Mouse (Mus musculus): ENCODE results near the gene Sos1. TPM values are rescaled to one million over a fixed set of nuclear protein-coding genes. Genes with fewer than 3 reads are reported as not detected.

The Sos1 gene
- polyA plus RNA-seq, 1 experiment from 2014 or later: 3.9 TPM

GRCm38 (mm10) chr17:80360245-80360644 lies 120.0 kb downstream of the Sos1 start:
- Histone ChIP-seq H3K27me3 (replicated peaks; ENCODE audit: control insufficient read depth, insufficient read depth, low read length) (no peaks in the 10 kb centered on the region), H3K4me3 (ENCODE audit: low read depth, low read length) (no peak overlapping the region), H3K36me3 (ENCODE audit: control insufficient read depth, insufficient read depth) (no peaks in the 10 kb centered on the region), H3K9ac (ENCODE audit: low read depth, low read length) (no peak overlapping the region), H3K9me3 (ENCODE audit: control insufficient read depth) (no peaks in the 10 kb centered on the region), H3K27ac (ENCODE audit: low read depth, low read length) (no peak overlapping the region), H3K4me2 (replicated peaks; ENCODE audit: low read depth) (no peak overlapping the region), H3K4me1 (replicated peaks; ENCODE audit: control insufficient read depth, insufficient read depth, low read length) (no peaks in the 10 kb centered on the region)
- WGBS: 76% methylated on average over 8 of the region's 8 CpGs
- no peak for TF ChIP-seq CTCF (IDR thresholded peaks at IDR 0.05; ENCODE audit: low read depth)
- no peak for ATAC-seq

GRCm38 (mm10) chr17:80347234-80347633 lies 133.0 kb downstream of the Sos1 start:
- H3K4me1 ChIP-seq (replicated peaks; ENCODE audit: control insufficient read depth, insufficient read depth, low read length): no peaks in the 10 kb centered on the region
- no peak overlapping the region for H3K27ac ChIP-seq (ENCODE audit: low read depth, low read length)
- ATAC-seq: no peak
- TF ChIP-seq CTCF (IDR thresholded peaks at IDR 0.05; ENCODE audit: low read depth): no peak
- no peak overlapping the region for H3K4me3 ChIP-seq (ENCODE audit: low read depth, low read length)
- H3K9me3 ChIP-seq (ENCODE audit: control insufficient read depth): no peaks in the 10 kb centered on the region
- H3K9ac ChIP-seq (ENCODE audit: low read depth, low read length): no peak overlapping the region
- 46% methylated on average over 6 of the region's 6 CpGs for WGBS
- H3K36me3 ChIP-seq (ENCODE audit: control insufficient read depth, insufficient read depth): no peaks in the 10 kb centered on the region
- H3K4me2 ChIP-seq (replicated peaks; ENCODE audit: low read depth): no peak overlapping the region
- no peaks in the 10 kb centered on the region for H3K27me3 ChIP-seq (replicated peaks; ENCODE audit: control insufficient read depth, insufficient read depth, low read length)

GRCm38 (mm10) chr17:80346591-80347125 lies 133.6 kb downstream of the Sos1 start:
- TF ChIP-seq CTCF (IDR thresholded peaks at IDR 0.05; ENCODE audit: low read depth): no peak
- no peak for ATAC-seq
- 66% methylated on average over 11 of the region's 11 CpGs for WGBS

GRCm38 (mm10) chr17:80345277-80345676 lies 135.0 kb downstream of the Sos1 start:
- Histone ChIP-seq H3K27ac (ENCODE audit: low read depth, low read length) (no peak overlapping the region), H3K4me1 (replicated peaks; ENCODE audit: control insufficient read depth, insufficient read depth, low read length) (no peaks in the 10 kb centered on the region), H3K27me3 (replicated peaks; ENCODE audit: control insufficient read depth, insufficient read depth, low read length) (no peaks in the 10 kb centered on the region), H3K4me3 (ENCODE audit: low read depth, low read length) (no peak overlapping the region), H3K36me3 (ENCODE audit: control insufficient read depth, insufficient read depth) (no peaks in the 10 kb centered on the region), H3K4me2 (replicated peaks; ENCODE audit: low read depth) (no peak overlapping the region), H3K9ac (ENCODE audit: low read depth, low read length) (no peak overlapping the region), H3K9me3 (ENCODE audit: control insufficient read depth) (no peaks in the 10 kb centered on the region)
- WGBS: 77% methylated on average over 4 of the region's 4 CpGs
- TF ChIP-seq CTCF (IDR thresholded peaks at IDR 0.05; ENCODE audit: low read depth): peak; percentile 59
- ATAC-seq: no peak

More at GRCm38 (mm10) chr17:80346591-80347125, 133.6 kb downstream of the Sos1 start:
- Histone ChIP-seq H3K4me3 (ENCODE audit: low read depth, low read length) (no peak overlapping the region), H3K9ac (ENCODE audit: low read depth, low read length) (no peak overlapping the region), H3K27ac (ENCODE audit: low read depth, low read length) (no peak overlapping the region), H3K9me3 (ENCODE audit: control insufficient read depth) (no peaks in the 10 kb centered on the region), H3K4me2 (replicated peaks; ENCODE audit: low read depth) (no peak overlapping the region), H3K36me3 (ENCODE audit: control insufficient read depth, insufficient read depth) (no peaks in the 10 kb centered on the region), H3K27me3 (replicated peaks; ENCODE audit: control insufficient read depth, insufficient read depth, low read length) (no peaks in the 10 kb centered on the region), H3K4me1 (replicated peaks; ENCODE audit: control insufficient read depth, insufficient read depth, low read length) (no peaks in the 10 kb centered on the region)

Other genes with a start within 250 kb of the Sos1 start
- gene Morn2, start 190.2 kb downstream of the Sos1 start, polyA plus RNA-seq (2015; fragmentation: Nextera tagmentation; extraction: Ambion mirVana): 9.0 and 12.7 TPM in 2 replicates
- 3.2 and 3.4 TPM in 2 replicates for gene Dhx57, start 190.0 kb downstream of the Sos1 start, polyA plus RNA-seq (2015; fragmentation: Nextera tagmentation; extraction: Ambion mirVana)
- gene Arhgef33, start 173.0 kb downstream of the Sos1 start, polyA plus RNA-seq (2015; fragmentation: Nextera tagmentation; extraction: Ambion mirVana): 1.3 and 1.5 TPM in 2 replicates
- gene Gm10190, start 106.9 kb downstream of the Sos1 start, polyA plus RNA-seq (2015; fragmentation: Nextera tagmentation; extraction: Ambion mirVana): 0.73 and 1.6 TPM in 2 replicates
- gene Cdkl4, start 97.4 kb upstream of the Sos1 start, polyA plus RNA-seq (2015; fragmentation: Nextera tagmentation; extraction: Ambion mirVana): 0.09 and 0.12 TPM in 2 replicates
- gene Map4k3, start 248.0 kb upstream of the Sos1 start, polyA plus RNA-seq (2015; fragmentation: Nextera tagmentation; extraction: Ambion mirVana): 13.5 and 13.8 TPM in 2 replicates